Mouse (Mus musculus) NIH3T3 (cell line): ENCODE measurements around the gene Pla2r1.

Experiments used
- DNase-seq: peaks from one replicate; pipeline ENCODE4 v3.0.0-alpha.2; 2012; ENCODE audit warnings: low read depth

The Pla2r1 gene

DNA sequence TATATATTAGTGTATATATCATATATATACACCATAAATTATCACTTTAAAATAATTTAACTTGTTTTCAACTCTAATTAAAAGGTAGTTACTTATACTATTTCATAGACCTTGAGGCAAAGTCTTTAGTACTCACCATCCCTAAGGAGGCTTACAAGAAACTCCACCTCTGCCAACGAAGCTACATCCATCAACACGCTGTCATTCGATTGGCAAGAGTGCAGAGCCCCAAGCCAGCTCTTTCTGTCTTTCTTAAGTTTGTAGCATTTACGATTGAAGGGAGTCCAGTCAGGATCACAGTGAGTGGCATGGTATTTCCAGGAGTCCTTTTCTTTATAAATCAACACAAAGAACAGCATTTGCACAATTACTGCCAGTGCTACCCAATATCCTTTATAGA, 49.1 kb downstream of the Pla2r1 start:
- DNase-seq = peak; percentile 44

DNA sequence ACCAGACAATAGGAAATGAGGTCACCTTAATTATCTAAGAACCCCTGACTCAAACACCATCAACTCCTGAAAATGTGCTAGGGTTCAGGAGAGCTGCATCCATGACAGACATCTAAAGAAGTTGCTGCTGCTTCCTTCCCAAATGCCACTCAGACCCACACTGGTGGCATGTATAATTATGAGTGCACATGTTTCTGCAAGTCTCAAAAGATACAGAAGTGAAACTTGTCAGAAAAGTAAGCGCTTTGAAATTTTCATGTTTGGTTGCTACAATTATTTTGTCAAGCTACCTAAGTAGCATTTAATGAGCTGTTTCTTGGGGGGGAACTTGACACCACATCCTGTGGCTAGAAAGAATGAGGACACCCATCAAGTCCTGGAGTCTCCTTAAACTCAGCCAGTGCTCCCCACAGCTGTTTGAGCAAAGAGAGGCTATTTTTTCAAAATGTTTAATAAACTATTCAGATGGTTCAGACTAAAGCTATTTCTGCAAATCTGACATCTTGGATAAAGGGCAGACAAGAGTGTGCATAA, 52.5 kb downstream of the Pla2r1 start:
- DNase-seq = no peak

DNA sequence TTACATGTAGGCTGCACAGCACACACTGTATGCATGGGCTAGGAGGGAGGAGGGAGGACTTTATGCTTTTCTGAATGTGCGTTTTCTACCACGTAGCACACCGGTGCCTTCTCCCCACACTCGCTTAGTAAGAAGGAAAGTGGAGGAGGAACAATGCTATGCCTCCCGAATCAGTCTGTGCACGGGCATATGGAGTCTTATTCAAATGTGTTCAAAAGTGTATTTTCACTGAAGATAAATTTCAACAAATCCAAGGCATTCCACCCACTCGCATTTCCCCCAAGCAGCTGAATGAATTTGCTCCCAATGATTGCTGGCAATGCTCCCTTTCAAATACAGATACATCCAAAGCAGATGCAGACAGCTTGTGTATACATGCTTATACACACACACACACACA, 73.2 kb downstream of the Pla2r1 start:
- DNase-seq = no peak

DNA sequence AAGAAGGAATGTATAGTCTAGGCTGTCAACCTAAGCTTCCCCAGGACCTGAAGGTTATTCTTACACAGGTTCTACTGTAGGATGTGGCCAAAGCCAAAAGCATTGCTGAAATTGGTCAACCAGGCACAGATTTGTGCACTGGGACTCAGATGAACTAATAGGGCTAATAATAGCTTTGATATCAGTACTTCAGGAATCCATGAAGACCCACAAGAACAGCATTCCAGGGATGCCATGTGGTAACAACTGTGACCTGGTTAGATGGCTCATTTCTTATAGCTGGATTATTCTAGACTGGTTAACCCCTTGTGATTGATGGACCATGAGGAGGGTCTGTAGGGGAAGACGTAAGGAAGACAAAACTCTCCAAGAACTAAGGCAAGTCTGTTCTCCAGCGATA, 74.3 kb downstream of the Pla2r1 start:
- peak; percentile 17 for DNase-seq

DNA sequence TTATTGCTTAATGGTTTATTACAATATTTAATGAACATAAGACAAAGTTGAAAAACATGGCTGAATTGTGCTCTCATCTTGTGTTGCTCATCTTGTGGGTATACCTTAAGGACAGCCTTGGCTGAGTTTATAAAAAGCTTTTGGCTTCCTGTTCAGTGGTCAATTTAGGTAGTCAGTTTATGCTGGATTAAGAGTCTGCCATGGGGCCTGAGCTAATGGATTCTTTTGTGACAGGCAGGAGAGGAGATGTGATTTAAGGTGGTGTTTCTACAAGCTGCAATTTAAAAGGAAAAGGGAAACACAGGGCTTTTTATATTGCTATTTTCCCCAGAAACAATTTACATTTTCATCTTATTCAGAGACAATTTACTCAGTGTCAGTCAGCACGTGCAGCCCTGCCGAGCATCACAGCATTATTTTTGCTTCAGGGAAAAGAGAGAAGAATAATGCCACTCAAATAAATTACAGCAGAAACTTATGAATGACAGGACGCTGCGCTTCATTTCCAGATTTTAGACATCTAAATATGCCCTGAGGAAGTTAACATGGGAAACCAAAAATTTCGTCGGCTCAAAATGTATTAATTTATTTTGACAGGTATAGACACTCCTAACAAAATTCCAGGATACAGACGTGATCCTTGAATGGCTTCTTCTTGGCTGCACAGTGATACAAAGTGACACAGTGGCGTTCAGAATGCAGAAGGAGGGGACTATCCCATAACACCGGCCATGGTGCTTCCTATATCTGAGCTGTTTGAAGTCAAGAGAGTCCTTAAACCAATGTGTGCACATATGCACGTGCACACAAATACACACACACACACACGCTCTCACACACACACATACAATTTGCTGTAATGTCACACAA, 84.0 kb downstream of the Pla2r1 start:
- no peak for DNase-seq

DNA sequence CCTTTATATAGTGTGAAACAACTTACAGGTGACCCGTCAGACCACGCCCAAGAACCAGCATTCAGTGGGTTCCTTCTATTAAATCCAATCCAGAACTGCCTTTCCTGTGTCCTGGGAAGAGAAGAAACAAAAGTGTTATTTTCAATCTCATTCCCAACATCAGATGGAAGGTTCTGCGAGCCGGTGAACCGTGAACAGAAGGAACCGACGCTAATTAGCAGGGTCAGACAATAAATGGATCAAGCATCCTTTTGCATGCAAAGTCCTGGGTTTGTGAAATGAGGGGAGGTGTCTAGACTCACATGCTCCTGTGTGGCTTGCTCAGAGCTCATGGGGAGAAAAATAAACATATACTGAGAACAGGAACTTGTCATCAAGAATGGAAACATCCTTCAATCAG, 100.7 kb downstream of the Pla2r1 start:
- no peak for DNase-seq

DNA sequence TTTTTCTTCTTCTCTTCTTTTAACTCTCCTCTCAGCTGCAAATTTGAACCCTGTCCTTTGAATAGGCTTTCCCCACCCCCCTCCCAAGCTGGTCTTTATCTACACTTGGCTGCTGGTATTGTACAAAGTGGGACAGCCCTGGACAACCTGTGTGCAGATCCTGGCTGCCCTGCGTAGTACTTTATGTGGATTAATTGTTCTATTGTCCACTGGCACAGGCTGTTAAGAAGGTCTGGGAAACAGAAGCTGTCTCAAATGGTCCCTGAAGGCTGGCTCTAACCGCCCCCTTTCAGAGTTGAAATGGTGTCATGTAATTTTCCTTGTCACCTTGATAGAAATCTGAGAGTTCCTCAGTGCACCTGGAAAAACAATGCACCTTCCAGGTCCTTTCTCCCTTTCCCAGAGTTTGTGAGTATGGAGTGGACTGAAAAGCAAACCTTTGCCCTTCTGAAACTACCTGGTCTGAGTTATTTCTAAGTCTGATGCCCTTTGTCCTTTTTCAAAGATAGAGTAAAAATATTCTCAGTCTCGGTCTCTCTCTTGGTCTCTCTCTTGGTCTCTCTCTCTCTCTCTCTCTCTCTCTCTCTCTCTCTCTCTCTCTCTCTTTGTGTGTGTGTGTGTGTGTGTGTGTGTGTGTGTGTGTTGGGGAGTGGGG, 101.9 kb downstream of the Pla2r1 start:
- DNase-seq = no peak

DNA sequence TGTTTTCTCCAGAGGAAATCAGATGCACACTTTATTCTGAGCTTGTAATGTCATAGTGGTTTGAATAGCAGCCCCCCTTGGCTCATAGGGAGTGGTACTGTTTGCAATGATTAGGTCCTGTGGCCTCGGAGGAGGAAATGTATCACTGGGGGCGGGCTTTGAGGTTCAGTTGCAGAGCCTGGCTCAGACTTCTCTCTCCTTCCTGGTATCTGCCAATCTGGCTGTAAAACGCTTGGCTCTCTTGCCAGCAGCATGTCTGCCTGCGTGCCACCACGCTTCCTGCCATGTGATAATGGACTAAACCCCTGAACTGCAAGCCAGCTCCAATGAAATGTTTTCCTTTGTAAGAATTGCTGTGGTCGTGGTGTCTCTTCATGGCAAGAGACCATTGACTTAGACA, 103.4 kb downstream of the Pla2r1 start:
- DNase-seq = no peak

DNA sequence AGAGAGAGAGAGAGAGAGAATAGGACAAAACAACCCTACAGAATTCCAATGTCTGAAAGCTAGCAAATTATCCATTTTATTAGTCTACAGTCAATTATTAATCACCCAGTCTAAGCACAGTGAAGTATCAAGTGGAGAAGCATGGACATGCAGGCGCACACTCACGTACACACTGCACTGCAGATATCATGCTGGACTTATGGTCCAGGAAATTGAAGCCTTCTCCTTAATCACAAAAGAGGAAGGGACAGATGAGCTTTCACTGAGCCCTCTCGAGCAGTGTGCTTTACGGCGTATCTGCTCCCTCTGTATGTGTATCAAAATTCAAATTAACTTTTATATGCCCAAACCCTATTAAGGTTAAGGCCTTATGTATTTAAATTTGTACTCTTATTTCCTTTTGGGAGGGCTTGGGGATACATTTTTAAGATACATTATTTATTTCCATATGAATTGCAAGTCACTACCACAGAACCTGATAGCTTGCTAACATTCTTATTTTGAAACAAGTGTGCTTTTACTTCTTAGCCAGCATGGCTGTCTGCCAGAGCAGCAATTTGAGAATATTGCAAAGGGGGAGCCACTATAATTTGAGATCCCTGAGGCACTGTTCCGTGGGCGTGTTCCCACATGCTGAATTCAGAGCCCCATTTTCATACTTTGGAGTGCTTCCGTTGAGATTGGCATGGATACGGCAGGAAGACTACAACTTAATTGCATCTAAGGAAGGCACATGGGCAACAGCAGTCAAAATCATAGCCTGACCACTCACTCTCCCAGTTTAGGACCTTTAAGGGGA, 108.2 kb downstream of the Pla2r1 start:
- DNase-seq = peak; percentile 78

DNA sequence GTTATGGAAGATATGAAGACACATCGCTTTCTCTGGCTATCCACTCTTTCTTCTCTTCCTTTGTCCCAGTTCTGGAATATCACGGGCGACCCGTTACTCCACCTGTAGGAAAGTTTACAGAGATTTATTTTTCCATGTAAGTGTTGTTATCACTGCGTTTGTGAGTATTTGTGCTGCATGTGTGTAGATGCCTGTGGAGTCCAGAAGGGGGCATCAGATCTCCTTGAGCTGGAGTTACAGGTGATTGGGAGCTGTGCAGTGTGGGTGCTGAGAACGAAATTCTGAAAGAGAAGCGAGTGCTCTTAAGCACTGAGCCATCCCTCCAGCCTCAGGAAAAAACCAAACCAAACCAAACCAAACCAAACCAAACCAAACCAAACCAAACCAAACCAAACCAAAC, 109.8 kb downstream of the Pla2r1 start:
- no peak for DNase-seq

DNA sequence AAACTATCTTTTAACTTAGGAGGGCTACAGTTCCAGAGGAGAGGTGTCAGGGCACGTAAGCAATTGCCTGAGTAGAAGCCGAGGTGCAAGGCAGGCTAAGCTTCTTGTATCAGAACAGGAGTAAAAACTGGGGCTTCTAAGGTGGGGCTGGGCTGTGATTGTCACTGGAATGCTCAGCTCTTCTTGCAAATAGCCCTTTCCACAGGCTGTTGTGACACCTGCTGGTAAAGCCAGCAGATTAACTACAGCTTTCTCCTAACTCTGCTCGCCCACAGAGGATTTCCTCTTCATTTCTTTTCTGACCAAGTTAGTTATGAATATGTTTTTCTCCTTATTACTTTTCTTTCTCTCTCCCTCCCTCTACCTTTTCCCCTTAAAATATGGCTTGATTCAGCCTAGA, 111.2 kb downstream of the Pla2r1 start:
- peak; percentile 24 for DNase-seq

DNA sequence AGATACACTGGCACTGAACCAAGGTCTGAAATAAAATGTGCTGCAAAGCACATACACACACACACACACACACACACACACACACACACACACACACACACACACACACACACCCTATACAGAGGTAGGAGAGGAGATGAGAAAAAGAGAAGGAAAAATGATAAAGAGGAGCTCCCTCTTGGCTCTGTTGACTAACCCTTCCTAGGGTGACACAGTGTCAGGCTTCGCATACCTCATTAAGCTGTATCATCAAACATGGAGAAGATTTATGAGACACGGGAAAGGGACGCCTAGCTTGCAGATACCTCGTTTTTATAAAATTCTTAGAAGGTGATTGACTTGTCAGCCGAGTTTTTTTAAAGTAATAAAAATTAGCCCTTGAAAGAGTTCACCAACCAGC, 116.3 kb downstream of the Pla2r1 start:
- DNase-seq = no peak

DNA sequence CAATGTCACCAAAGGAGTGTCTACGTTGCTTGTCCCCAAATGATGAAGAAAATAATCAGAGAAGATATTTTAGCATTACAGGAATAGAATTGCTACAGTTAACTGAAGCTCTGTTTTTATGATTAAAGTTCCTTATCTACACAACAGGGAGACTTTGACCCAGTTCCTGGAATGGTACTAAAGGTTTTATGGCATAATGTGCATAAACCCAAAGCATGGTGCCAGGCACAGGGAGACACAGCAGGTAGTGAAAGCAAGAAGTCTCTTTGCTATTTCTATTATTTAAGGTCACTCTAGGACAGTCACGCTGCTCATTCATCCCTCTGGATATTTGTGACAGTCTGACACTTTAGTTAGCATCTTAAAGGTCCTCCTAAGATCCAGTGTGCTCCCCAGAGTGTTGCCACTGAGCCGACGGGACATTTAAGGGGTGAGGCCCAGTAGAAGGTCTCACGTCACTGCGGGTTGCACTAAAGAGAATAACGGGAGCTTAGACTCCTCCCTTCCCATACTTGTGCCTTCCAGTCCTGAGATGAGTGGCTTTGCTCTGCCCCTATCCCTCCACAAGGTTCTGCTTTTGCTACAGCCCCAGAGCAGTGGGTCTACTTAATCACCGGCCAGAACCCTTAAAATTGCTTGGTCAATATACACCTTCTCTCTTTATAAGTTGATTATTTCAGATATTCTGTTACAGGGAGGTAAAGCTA, 122.6 kb downstream of the Pla2r1 start:
- DNase-seq = no peak

DNA sequence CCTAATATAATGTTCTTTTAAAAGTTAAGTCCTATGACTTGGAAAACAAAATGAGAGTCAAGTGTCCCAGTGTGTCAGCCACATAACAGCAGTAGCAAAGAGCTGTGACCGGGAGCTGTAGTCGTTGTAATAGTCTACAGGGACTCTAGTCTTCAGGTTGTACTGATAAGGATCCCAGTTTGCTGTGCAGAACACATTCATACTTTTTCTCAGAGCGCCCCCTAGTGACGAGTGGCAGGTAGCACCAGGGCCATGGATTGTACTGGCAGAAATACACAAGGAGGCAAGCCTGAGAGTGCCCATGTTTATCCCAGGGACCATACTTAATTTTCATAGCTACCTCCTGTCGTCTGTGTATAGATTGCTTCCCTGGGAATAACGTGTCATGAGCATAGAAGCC, 135.0 kb downstream of the Pla2r1 start:
- DNase-seq = peak; percentile 87

DNA sequence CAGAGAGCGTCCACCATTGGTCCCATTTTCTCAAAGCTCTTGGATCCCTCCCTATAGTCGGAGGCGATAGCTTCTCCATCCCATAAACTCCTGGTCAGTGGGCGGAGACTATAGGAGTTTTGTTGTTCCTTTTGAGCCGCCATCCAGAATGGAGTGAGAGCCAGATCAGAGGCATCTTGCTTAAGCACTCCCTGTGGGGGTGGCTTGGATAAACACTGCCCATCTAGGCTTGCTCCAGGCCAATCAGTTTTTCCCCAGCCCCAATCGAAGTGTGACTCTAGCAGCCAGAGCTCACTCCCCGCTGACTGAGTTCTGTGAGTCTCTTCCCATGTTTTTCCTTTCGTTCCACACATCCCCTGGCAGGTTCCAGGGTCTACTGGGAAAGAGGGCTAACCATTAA, 138.8 kb downstream of the Pla2r1 start:
- DNase-seq = no peak

DNA sequence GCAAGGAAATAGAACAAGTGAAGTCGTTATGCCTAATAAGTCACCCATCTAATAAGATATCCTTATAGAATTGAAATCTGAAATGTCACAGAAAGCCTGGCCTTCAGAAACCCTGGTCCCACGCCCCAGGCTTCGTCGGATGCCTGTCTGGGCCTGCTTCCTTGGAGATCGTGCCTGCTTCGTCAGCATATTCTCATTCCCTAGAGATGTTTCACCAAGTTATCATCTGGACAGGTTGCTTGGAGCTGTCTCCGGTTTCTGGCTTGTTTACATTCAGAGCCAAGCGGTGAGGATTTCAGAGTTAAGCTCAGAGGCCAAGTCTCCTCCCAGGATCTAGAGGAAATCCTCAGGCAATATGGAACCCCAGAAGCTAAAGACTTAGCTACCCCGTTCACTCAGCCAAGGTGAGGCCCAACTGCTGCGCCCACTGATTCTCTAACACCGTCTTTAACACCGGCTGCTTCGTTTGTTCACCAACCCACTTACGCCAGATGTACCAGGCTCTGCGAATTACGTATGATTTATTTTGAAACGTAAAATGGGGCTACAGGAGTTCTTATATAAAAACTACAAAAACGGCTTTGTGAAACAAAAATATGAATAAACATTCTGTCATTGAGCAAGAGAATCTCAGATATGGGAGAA, 140.0 kb downstream of the Pla2r1 start:
- DNase-seq = no peak

DNA sequence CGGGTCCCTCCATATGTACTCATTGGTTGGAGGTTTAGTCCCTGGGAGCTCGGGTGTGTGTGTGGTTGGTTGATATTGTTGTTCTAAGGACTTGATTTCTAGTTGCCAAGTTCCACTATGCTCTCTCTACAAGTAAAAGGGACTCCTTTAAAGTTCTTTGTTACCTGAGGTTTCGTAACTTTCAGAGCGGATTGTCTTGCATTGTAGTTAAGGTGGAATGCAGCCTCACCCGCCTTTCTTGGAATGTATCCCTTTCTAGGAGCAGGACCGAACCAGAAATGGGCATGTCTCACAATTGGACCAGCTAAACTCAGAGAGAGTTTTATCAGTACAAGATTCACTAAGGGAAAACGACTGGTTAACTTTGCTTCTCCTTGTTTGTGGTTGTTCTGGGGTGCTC, 141.9 kb downstream of the Pla2r1 start:
- DNase-seq = no peak

DNA sequence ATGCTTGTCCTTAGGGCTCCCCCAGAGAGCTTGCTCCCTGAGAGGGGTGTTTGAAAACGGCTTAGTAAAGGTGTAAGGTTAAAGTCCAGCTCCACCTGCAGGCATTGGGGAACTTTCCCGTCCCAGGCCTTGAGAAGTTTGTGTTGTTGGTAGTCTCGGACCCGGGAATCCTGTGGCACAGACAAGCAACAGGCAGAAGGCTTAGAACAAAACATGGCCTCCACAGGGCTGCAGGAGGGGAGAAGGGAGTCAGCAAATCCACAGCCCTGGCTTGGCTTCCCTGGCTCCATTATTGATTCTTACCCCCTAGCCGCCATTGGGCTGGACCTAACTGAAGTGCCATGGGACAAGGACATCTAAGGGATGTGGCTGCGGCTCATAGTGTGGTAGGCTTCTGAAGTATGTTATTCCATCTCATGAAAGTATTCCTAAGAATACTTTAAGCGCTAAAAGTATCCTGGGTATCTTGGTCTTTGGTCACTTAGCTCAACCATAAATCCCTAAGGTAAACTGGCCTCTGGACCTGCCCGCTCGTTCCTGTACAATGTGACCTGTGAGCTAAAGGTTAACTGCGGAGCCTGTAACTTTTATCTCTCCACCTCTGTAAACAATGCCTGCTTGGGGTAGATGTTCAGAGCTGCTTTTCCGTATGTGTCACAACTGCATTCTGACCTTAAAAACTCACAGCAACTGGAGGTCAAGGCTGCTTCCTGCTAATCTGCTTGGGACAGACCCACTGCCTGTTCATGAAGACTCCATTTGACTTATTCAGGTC, 142.9 kb downstream of the Pla2r1 start:
- DNase-seq = no peak

DNA sequence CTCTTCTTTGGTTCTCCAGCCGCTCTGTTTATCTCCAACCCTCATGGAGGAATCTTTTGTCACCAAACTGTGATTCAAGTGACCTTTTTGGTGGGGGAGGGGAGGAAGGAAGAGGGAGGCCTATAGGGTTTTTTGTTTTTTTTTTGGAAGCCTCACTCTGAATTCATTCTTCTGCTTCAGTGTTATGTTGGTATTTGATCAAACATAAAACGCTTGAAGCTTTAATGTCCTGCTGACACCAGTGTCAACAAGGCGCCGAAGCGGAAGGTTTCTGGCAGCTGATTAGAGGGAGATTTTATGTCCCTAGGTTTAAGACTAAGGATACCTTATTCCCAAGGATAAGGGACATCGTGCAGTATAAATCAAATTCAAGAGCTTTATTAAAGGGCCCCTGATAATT, 143.9 kb downstream of the Pla2r1 start:
- no peak for DNase-seq

DNA sequence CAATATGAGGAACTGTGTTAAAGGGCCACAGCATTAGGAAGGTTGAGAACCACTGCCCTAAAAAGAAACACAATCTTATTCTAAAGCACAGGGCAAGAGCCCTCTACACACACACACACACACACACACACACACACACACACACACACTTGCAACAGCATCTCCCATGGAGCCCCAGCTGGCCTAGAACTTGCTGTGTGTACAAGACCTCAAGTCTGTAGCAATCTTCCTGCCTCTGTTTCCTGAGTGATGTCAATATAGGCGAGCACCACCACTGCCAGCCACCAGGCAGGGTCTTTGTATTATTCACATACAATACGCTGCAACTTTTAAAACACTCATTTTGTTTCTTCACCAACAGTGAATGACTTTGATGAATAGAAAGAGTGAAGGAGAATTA, 145.7 kb downstream of the Pla2r1 start:
- DNase-seq = no peak

DNA sequence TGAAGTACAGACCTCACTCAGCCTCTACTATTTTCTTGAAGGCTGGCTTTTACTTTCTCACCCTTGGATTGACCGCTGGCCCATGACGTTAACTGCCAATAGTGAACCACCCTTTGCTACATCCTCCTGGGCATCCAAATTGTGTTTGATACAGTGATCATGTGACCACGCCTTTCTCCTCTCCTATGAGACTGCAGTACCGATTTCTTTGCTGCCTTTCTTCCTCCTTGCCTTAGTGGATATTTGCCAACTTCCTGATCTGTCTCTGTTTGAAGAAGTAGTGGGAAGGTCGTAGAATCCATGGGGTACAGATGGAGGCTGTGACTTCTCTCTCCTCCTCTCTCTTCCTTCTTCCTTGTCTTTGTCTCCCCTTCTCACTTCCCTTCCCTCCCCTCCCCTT, 147.7 kb downstream of the Pla2r1 start:
- no peak for DNase-seq
